12 mouse cellular contexts compared by ENCODE assay signal in the genomic region with DNA sequence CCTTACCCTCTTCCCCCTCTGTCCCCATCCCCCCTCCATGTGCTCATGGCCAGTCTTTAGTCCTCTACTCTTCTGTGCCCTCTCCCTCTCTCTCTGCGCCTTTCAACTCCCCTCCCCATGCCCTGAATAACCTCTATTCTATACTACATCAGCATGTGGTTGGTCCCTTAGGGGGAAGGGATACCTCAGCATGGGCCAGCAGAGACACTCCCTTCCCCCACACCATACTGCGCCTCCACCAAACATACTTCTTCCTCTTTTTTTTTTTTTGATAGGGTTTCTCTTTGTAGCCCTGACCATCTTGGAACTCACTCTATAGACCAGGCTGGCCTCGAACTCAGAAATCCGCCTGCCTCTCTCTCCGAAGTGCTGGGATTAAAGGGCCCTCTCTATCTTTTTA. TPM values are rescaled to one million over a fixed set of nuclear protein-coding genes. Genes with fewer than 3 reads are reported as not detected.
A peak's percentile ranks its signal among the peaks of the same experiment; 100 is the strongest.
DNase-seq lines count a peak whose midpoint lies in the region; ATAC-seq lines count a peak whose summit lies in the region.
"Had no signal": no experiment of that assay in that cellular context is flagged by ENCODE, and none has a peak within 500 bp of the region (broad histone marks: within the 10 kb centered on the region; RNA-seq: fewer than 3 reads in every experiment).

No protein-coding gene starts in this region.

- peak; percentile 95 for DNase-seq in heart, adult 11 months
- DNase-seq in heart, postnatal 10 days = no peak
- DNase-seq in neural tube, embryonic 10.5 days (ENCODE audit: extremely low spot score, low spot score) = no peak
- no peak for DNase-seq in liver, embryonic 11.5 days (ENCODE audit: low spot score)
- DNase-seq in right cerebral cortex, postnatal 14 days = no peak
- DNase-seq in heart, adult 18-20 months = no peak
- no peak for DNase-seq in frontal cortex, postnatal 10 days (ENCODE audit: low spot score in 2 of 2)
- DNase-seq: cerebellum, adult 11-12 months; thymus, adult 18-20 months had no signal

- H3K9ac ChIP-seq in neural tube, embryonic 15.5 days (replicated peaks) = no peak overlapping the region
- H3K9ac ChIP-seq in liver, embryonic 11.5 days (ENCODE audit: low read depth, low read length) = no peak overlapping the region
- H3K9ac ChIP-seq: liver, embryonic 15.5 days had no signal

- ATAC-seq in neural tube, embryonic 15.5 days (ENCODE audit: low FRiP score) = no peak
- no peak for ATAC-seq in liver, embryonic 11.5 days (replicated peaks; ENCODE audit: low FRiP score)
- ATAC-seq: activated CD4-positive, CD25-positive, alpha-beta regulatory T cell, adult 4 months had no signal

- intact Hi-C loops in heart, postnatal 10 days (cut with DNase I) = no loop called here

- WGBS in neural tube, embryonic 15.5 days = 73% methylated on average over 5 of the region's 5 CpGs
- WGBS in liver, embryonic 11.5 days = 58% methylated on average over 5 of the region's 5 CpGs

- H3K4me3 ChIP-seq in neural tube, embryonic 15.5 days (replicated peaks) = no peak overlapping the region
- H3K4me3 ChIP-seq in liver, embryonic 11.5 days (ENCODE audit: low read depth, low read length) = no peak overlapping the region
- H3K4me3 ChIP-seq: liver, embryonic 15.5 days had no signal

- H3K4me1 ChIP-seq in neural tube, embryonic 15.5 days = peaks cover 54% of the 10 kb centered on the region
- peaks cover 58% of the 10 kb centered on the region for H3K4me1 ChIP-seq in liver, embryonic 11.5 days (replicated peaks; ENCODE audit: control insufficient read depth, insufficient read depth, low read length)

- peak overlapping the region; percentile 73; the same call in 1 of the 2 replicates for H3K27ac ChIP-seq in neural tube, embryonic 15.5 days (replicated peaks)
- 0 out of 2 replicates have a peak overlapping the region, but pooled peaks have one; percentile 61 for H3K27ac ChIP-seq in liver, embryonic 11.5 days (ENCODE audit: low read depth, low read length)

- H3K4me2 ChIP-seq in neural tube, embryonic 15.5 days = no peak overlapping the region
- no peak overlapping the region for H3K4me2 ChIP-seq in liver, embryonic 11.5 days

- H3K9me3 ChIP-seq in neural tube, embryonic 15.5 days (replicated peaks) = no peaks in the 10 kb centered on the region
- H3K9me3 ChIP-seq in liver, embryonic 11.5 days (ENCODE audit: control insufficient read depth, low read length) = no peaks in the 10 kb centered on the region
- H3K9me3 ChIP-seq: liver, embryonic 15.5 days had no signal

- H3K36me3 ChIP-seq in neural tube, embryonic 15.5 days = no peaks in the 10 kb centered on the region
- no peaks in the 10 kb centered on the region for H3K36me3 ChIP-seq in liver, embryonic 11.5 days (ENCODE audit: control insufficient read depth, insufficient read depth, low read length)
- H3K36me3 ChIP-seq: liver, embryonic 15.5 days had no signal

- no peaks in the 10 kb centered on the region for H3K27me3 ChIP-seq in neural tube, embryonic 15.5 days (replicated peaks)
- no peaks in the 10 kb centered on the region for H3K27me3 ChIP-seq in liver, embryonic 11.5 days (replicated peaks; ENCODE audit: control insufficient read depth, insufficient read depth, low read length)
- H3K27me3 ChIP-seq: liver, embryonic 15.5 days had no signal

RNA-seq across cellular contexts. Expression of a gene that starts 15.8 kb away (rescaled TPM):
- 10 to 100 TPM; 87.4 to 89.9 TPM for total RNA-seq in heart, postnatal 10 days (2021)
- 17.7 and 43.8 TPM in 2 replicates for polyA plus RNA-seq in neural tube, embryonic 15.5 days (2015; fragmentation: Nextera tagmentation; extraction: Ambion mirVana)
- polyA plus RNA-seq in liver, embryonic 11.5 days (2014; fragmentation: Nextera tagmentation; extraction: Ambion mirVana) = 25.1 and 31.1 TPM in 2 replicates
- total RNA-seq in heart, adult 18-20 months (2021) = 100 to 1,000 TPM; 126 to 130 TPM
